Mouse (Mus musculus): ENCODE data around the gene Vezf1. TPM values are rescaled to one million over a fixed set of nuclear protein-coding genes. Genes with fewer than 3 reads are reported as not detected.

Vezf1 gene
- polyA plus RNA-seq, 1 experiment from 2014 or later, result 70.5 TPM

DNA sequence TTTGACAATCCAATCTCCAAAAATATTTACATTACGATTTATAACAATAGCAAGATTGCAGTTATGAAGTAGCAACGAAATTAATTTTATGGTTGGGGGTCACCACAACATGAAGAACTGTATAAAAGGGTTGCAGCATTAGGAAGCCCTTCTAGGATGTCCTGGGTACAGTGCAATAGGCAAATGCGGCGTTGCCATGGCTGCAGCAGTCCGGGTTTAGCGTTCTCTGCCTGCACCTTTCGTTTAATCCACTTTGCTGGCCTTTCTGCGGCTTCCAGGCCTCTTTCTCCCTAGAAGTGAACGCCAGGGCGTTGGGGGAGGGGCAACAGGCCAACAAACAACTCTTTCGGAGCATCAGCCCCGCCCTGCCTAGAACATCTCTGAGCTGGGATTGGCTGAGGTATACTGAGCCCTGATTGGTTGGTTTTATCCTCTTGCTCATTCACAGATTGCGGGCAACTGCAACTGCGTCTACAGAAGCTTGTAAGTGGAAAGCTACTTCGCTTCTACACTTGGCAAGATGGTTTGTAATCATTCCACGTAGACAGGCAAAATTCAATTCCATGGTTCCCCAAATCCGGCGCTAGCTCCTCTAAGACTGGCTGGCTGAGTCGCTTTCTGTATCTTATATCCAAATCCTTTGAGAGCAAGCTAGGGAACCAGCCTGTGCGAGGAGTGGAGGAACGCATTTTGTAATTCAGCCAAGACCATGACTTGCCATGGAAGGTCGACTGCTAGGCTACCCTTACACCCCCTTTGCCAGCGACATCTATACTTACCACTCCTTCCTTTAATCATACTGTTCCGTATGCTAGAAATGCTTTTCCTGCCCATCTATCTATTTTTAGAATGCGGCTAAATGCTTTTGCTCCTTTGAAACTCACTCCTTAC lies 18.9 kb downstream of the Vezf1 start:
- Histone ChIP-seq H3K9me3 (replicated peaks) (no peaks in the 10 kb centered on the region; the same call in 1 of the 2 replicates), H3K27ac (replicated peaks) (peak overlapping the region; percentile 82), H3K36me3 (peaks cover 37% of the 10 kb centered on the region), H3K4me1 (peaks cover 46% of the 10 kb centered on the region), H3K4me3 (peak overlapping the region; percentile 53), H3K27me3 (ENCODE audit: low read depth, poor library complexity, severe bottlenecking) (no peaks in the 10 kb centered on the region)
- 8% methylated on average over 25 of the region's 25 CpGs for WGBS
- DNase-seq (ENCODE audit: low spot score), result peak; percentile 97

DNA sequence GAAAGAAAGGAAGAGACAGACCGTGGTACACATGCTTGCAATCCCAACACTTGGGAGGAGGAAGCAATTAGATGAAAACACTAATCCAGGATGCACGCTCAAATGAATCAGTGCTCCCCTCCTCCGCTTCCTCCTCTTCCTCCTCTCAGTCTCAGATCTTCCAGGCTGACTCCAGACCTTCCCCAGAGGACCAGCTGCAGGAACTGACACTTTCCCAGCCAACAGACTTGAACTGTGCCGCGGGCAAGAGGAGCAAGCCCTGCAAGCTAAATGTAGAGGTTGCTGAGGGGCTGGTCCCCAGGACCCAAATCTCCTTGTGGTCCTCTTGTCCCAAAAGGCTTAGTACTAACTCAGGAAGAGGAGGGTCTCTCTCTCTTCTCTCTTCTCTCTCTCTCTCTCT lies 21.1 kb downstream of the Vezf1 start:
- WGBS, result 67% methylated on average over 5 of the region's 5 CpGs
- Histone ChIP-seq H3K36me3 (peaks cover 15% of the 10 kb centered on the region), H3K27ac (replicated peaks) (peak overlapping the region; percentile 63), H3K4me1 (peaks cover 46% of the 10 kb centered on the region), H3K9me3 (replicated peaks) (no peaks in the 10 kb centered on the region; the same call in 1 of the 2 replicates), H3K27me3 (ENCODE audit: low read depth, poor library complexity, severe bottlenecking) (no peaks in the 10 kb centered on the region), H3K4me3 (no peak overlapping the region)
- no peak for DNase-seq (ENCODE audit: low spot score)

DNA sequence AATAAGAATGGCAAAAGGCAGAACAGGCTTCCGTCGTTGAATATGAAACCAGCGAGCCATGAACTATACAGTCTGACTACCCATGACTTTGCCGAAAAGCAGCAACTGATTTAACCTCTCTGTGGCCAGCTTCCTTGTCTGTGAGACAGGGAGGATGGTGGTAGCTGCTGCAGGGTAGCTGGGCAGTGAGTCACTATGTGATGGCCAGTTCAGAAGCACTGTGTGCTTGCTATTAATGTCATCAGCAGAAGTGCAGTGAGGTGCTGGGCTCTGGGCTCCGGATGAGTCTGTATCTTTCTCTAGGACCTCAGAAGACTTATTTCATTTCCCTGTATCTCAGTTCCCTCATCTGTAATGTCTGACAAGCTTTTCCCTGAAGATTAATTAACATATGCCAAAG lies 22.2 kb downstream of the Vezf1 start:
- DNase-seq (ENCODE audit: low spot score), result no peak
- 89% methylated on average over 5 of the region's 5 CpGs for WGBS

DNA sequence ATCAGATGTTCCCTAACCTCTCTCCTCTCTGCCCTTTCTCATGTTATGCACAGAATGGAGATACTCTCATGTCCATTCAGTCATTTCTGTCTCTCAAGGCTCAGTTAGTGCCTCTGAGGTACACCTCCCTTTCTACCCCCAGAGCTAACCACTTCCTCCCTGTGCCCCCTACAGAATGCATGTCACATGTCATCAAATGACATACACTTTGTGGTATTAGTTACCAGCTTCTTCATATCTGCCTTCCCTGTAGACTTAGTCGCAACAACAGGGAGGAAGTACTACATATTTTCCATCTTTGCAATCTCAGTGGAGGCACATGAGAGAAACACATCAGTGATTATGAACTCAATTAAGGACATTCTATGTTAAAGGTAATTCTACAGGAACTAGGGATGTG lies 23.9 kb downstream of the Vezf1 start:
- H3K27ac ChIP-seq (replicated peaks), result no peak overlapping the region
- H3K4me1 ChIP-seq, result peaks cover 31% of the 10 kb centered on the region
- no peaks in the 10 kb centered on the region; the same call in 1 of the 2 replicates for H3K27me3 ChIP-seq (ENCODE audit: low read depth, poor library complexity, severe bottlenecking)
- WGBS, result 91% methylated on average over 1 of the region's 1 CpGs
- no peak for DNase-seq (ENCODE audit: low spot score)
- H3K4me3 ChIP-seq, result no peak overlapping the region
- H3K9me3 ChIP-seq (replicated peaks), result no peaks in the 10 kb centered on the region; the same call in 1 of the 2 replicates
- no peaks in the 10 kb centered on the region for H3K36me3 ChIP-seq

More for the DNA sequence above, 22.2 kb downstream of the Vezf1 start:
- H3K27me3 ChIP-seq (ENCODE audit: low read depth, poor library complexity, severe bottlenecking), result no peaks in the 10 kb centered on the region; the same call in 1 of the 2 replicates
- no peak overlapping the region for H3K4me3 ChIP-seq
- no peak overlapping the region for H3K27ac ChIP-seq (replicated peaks)
- peaks cover 4% of the 10 kb centered on the region; the same call in 1 of the 2 replicates for H3K36me3 ChIP-seq
- peaks cover 43% of the 10 kb centered on the region for H3K4me1 ChIP-seq
- H3K9me3 ChIP-seq (replicated peaks), result no peaks in the 10 kb centered on the region; the same call in 1 of the 2 replicates

DNA sequence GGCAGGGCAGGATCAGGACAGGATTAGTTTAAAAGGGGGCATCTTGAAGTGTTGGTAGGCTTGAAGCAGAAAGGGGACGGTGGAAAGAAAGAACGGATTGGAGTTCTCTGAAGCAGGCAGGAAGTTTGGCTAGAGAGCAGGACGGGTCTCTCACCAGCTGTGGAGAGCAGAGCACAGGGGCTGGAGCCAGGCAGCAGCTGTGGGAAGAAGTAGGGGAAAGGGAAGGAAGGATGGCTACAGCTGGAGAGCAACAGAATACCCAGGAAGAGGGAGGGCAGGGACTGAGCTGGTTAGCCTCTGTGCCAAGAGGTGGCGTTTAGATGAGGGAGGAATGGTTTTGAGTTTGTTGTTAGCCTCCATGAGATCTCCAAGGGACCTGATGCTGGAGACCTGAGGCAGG lies 29.1 kb downstream of the Vezf1 start:
- WGBS, result 19% methylated on average over 4 of the region's 4 CpGs
- Histone ChIP-seq H3K27me3 (ENCODE audit: low read depth, poor library complexity, severe bottlenecking) (peaks cover 12% of the 10 kb centered on the region), H3K9me3 (replicated peaks) (no peaks in the 10 kb centered on the region), H3K4me3 (peak overlapping the region; percentile 99), H3K27ac (replicated peaks) (peak overlapping the region; percentile 100), H3K36me3 (peaks cover 6% of the 10 kb centered on the region), H3K4me1 (peaks cover 61% of the 10 kb centered on the region)
- DNase-seq (ENCODE audit: low spot score), result no peak

DNA sequence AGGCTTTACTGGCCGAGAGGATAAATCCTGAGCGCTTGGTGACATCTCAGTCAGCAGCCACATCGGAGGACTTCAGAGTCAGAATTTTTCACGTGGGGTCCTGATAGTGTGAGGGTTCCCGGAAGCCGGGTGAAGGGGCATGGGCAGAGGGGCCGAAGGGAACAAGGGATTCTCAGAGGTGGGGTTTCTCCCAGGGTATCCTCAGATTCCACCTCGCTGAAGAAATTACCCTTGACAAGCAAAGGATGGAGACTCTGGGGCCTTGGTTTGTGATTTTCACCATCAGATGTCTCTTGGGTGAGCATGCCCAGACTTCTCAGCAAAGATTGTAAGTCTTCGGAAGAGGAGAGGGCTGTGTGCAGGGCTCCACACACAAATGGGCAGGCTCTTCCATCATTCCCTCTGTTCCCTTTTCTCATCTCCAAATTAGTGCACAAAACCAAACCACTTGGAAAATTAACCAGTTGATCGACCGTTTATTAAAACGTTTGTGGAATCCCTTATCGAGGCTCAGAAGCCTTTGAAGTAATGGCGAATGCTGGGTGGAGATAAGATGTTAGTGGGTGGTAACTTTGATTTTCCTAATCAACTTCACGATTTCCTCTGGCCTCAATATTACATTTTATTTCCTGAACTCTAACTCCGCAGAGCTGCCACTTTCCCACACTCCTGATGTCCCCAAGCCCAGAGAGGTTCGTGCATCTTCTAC lies 30.1 kb downstream of the Vezf1 start, which contains the start of gene Cuedc1:
TSS of gene Cuedc1 (plus strand) at position 38 of the 709 bp plus-strand sequence.
- peaks cover 12% of the 10 kb centered on the region for H3K27me3 ChIP-seq (ENCODE audit: low read depth, poor library complexity, severe bottlenecking)
- DNase-seq (ENCODE audit: low spot score), result no peak
- H3K27ac ChIP-seq (replicated peaks), result peak within 1 kb of the TSS; percentile 100
- peak within 1 kb of the TSS; percentile 99 for H3K4me3 ChIP-seq
- H3K9me3 ChIP-seq (replicated peaks), result no peaks in the 10 kb centered on the region
- peaks cover 67% of the 10 kb centered on the region for H3K4me1 ChIP-seq
- 28% methylated on average over 17 of the region's 17 CpGs for WGBS
- peaks cover 12% of the 10 kb centered on the region for H3K36me3 ChIP-seq

DNA sequence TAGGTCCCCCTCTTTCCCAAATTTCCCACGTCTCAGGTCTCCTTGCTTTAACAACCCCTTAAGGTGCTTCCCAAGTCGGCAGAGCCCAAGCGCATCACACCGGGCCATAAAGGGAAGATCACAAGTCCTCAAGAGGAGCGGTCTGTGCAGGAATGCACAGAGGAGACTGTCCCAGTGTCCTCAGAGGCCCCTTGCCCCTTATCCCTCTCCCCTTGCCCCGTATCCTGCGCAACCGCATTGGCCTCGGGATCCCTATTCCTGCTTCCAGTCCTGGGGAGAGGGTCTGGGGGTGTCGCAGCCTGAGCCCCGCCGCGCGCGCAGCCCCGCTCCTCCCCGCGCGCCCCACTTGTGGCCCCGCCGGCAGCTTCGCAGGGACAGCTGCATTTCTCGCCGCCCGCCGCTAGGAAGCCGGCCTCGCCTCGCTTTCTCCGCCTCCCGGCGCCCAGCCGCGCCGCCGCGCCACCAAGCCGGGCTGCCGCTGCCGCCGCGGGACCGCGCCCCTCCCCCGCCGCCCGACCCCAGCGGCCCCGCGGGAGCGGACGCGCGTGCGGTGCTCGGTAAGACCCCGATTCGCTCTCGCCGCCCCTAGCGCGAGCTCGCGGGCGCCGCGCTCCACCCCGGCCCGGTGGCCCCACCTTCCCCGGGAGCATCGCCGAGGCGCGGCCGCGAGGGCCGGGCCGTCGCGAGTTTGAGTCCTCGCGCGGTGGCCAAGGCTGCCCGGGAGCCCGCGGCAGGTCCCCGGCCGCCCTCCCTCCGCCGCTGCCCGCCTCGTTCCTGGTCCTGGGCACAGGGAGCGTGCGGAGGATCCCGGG lies 30.9 kb downstream of the Vezf1 start:
- Histone ChIP-seq H3K27ac (replicated peaks) (peak overlapping the region; percentile 100), H3K4me3 (peak overlapping the region; percentile 99), H3K4me1 (peaks cover 69% of the 10 kb centered on the region), H3K36me3 (peaks cover 17% of the 10 kb centered on the region), H3K9me3 (replicated peaks) (no peaks in the 10 kb centered on the region), H3K27me3 (ENCODE audit: low read depth, poor library complexity, severe bottlenecking) (peaks cover 12% of the 10 kb centered on the region)
- under 1% methylated on average over 72 of the region's 95 CpGs for WGBS
- peak; percentile 86 for DNase-seq (ENCODE audit: low spot score)

DNA sequence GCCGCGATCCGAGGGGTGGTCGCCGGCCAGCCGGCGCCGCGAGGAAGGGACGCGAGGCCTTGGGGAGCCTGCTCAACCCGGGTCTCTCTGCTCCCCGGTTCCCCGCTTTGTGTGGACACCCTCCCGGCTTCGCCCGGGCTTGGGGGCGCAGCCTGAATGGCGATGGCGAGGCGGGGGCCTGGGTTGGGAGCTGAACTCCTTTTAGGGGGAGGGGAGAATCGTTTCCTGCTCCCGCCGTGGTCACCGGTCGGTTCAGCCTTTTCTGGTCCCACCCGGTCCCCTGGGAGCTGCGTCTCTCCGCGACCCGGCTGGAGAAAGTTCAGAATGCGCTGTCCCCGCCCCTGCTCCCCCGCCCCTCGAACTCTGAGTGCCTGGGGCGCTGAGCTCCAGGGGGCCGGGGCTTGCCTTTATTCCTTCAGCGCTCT lies 31.5 kb downstream of the Vezf1 start:
- Histone ChIP-seq H3K4me1 (peaks cover 73% of the 10 kb centered on the region), H3K36me3 (peaks cover 23% of the 10 kb centered on the region), H3K9me3 (replicated peaks) (no peaks in the 10 kb centered on the region), H3K4me3 (peak overlapping the region; percentile 99), H3K27me3 (ENCODE audit: low read depth, poor library complexity, severe bottlenecking) (peaks cover 12% of the 10 kb centered on the region), H3K27ac (replicated peaks) (peak overlapping the region; percentile 100)
- peak; percentile 83 for DNase-seq (ENCODE audit: low spot score)
- under 1% methylated on average over 38 of the region's 38 CpGs for WGBS

DNA sequence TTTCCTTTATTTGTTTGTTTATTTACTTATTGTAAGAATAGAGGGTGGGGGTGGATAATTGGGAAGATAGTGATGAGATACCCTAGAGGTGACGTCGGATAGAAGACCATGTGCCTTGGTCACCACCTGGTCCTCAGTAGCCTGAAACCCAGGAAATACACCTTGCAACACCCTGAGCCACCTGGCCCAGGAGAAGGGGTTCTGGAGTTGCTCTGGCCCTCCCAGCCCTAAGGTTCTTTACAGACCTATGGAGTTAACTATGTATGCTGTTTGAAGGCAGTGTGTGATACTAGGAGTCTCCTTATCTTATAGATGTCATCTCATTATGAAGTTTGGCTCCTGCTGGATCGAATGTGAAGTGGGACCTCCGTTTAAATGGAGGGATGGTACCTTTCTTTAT lies 32.1 kb downstream of the Vezf1 start:
- Histone ChIP-seq H3K36me3 (peaks cover 24% of the 10 kb centered on the region), H3K9me3 (replicated peaks) (no peaks in the 10 kb centered on the region), H3K27ac (replicated peaks) (peak overlapping the region; percentile 100), H3K4me3 (peak overlapping the region; percentile 99), H3K4me1 (peaks cover 71% of the 10 kb centered on the region), H3K27me3 (ENCODE audit: low read depth, poor library complexity, severe bottlenecking) (peaks cover 12% of the 10 kb centered on the region)
- 37% methylated on average over 4 of the region's 4 CpGs for WGBS
- DNase-seq (ENCODE audit: low spot score), result no peak

DNA sequence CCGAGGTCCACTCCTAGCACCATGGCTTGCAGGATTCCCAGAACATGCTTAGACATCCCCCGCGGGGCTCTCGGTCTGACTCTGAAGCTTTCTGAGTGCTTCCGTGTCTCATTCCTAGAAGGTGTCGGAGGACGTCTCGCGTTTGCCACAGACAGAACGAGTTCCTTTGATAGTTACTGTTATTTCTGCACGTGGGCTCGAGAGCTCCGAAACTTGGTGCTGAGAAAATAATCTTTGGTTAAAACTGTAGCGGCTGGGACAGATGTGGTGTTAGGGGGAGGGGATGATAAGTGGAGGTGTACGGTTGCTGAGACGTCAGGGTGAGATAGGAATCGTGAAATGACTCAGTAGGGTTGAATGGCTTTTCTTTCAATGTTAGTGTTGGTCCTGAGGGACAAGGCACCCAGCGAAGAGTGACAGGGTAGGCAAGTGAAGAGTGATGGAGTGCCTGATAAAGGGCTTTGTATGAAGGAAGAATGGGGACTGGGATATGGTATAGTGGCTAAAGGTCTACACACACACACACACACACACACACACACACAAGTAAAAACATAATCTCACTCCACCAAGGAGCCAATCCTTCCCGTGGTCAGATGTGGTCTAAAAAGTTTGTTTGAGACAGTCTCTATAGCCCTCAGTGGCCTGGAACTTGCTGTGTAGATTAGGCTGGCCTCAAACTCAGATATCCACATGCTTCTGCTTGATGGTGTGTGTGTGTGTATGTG lies 35.3 kb downstream of the Vezf1 start:
- WGBS, result 96% methylated on average over 19 of the region's 19 CpGs
- Histone ChIP-seq H3K36me3 (peaks cover 24% of the 10 kb centered on the region), H3K27me3 (ENCODE audit: low read depth, poor library complexity, severe bottlenecking) (no peaks in the 10 kb centered on the region), H3K27ac (replicated peaks) (no peak overlapping the region), H3K9me3 (replicated peaks) (no peaks in the 10 kb centered on the region), H3K4me1 (peaks cover 80% of the 10 kb centered on the region), H3K4me3 (no peak overlapping the region)
- DNase-seq (ENCODE audit: low spot score), result no peak

DNA sequence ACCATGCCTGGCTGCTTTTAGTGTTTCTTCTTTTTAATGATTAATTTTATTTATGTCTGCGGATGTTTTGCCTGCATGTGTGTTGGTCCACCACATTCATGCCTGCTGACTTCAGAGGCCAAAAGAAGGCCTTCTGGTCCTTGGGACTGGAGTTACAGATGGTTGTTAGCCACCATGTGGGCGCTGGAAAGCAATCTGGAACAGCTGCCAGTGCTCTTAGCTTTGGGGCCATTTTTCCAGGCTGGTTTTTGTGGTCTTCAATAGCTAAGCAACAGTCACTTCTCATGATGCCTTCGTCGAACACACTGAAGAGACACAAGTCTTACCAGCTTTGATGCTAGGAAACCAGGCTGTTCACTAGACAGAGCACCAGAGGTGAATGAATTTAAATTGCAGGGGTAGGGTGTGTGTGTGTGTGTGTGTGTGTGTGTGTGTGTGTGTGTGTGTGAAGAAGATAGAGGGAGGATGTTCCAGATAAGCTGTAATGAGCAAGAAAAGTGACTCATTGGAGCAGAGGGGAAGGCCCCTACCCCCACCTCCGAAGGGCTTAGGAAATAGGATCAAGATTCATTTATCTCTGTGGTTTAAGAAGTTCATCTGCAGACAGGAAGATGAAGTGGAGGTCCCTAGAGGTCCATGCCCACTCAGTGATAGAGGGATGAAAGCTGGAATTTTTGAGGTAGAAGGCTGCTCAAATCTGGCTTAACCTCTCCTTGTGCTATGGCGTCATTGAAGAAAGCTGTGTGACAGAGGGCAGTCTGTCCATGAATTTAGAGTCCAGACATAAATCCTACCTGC lies 37.6 kb downstream of the Vezf1 start:
- H3K4me1 ChIP-seq, result peaks cover 74% of the 10 kb centered on the region
- 82% methylated on average over 6 of the region's 6 CpGs for WGBS
- DNase-seq (ENCODE audit: low spot score), result no peak
- H3K4me3 ChIP-seq, result no peak overlapping the region
- H3K9me3 ChIP-seq (replicated peaks), result no peaks in the 10 kb centered on the region
- H3K27ac ChIP-seq (replicated peaks), result peak overlapping the region; percentile 69
- no peaks in the 10 kb centered on the region for H3K27me3 ChIP-seq (ENCODE audit: low read depth, poor library complexity, severe bottlenecking)
- peaks cover 30% of the 10 kb centered on the region for H3K36me3 ChIP-seq

All from midbrain, embryonic 10.5 days (tissue).